Mouse (Mus musculus) testis, postnatal 10 days (tissue): Measurements from ENCODE around the gene Nkapl.

Source experiments
- DNase-seq: peaks from one replicate; pipeline ENCODE4 v3.0.0; 2021; ENCODE audit warnings: low spot score

Nkapl gene

DNA sequence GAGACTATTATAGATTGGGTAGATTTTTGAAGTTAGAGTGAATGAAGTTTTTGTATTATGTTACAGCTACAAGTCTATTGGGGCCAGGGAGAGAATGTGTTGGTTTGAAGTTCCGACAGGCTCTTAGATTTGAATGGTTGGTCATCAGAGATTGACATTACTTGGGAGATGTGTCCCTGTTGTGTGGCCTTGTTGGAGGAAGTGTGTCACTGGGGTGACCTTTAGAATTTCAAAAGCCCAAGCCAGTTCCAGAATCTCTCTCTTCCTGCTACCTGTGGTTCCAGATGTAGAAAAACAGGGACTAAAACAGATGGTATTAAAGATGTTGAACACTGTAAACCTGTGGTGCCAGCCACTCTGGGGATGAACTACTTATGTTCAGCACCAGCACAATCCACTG, 40.7 kb downstream of the Nkapl start:
- DNase-seq = no peak

GRCm38 (mm10) chr13:21423301-21423700, 45.0 kb downstream of the Nkapl start:
- no peak for DNase-seq

DNA sequence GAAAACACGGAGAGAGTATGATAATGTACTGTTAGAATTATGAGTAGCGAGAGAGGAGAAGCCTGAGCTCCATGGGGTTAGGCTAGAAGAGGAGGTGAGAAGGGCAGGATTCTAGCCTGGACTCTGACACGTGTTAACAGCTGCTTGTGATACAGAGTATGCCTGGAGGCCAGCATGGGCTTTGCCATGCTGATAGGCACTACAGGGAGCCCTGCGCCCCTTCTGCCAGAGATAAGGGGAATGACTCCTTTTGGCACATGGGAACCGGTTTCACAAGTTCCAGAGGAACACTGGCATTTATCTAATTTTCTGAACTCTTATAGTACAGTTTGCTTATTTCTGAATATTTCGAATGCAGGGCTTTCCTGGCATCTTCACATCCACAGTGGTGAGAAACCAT, 49.4 kb downstream of the Nkapl start:
- DNase-seq = no peak

GRCm38 (mm10) chr13:21417298-21418010, 50.9 kb downstream of the Nkapl start:
- DNase-seq = no peak
